Mouse (Mus musculus): ENCODE results near the gene Tpra1. TPM values are rescaled to one million over a fixed set of nuclear protein-coding genes. Genes with fewer than 3 reads are reported as not detected.
A peak's percentile ranks its signal among the peaks of the same experiment; 100 is the strongest.

Tpra1 gene
- total and polyA plus RNA-seq, 2 experiments from 2014 or later: 41.4 to 45.0 TPM

DNA sequence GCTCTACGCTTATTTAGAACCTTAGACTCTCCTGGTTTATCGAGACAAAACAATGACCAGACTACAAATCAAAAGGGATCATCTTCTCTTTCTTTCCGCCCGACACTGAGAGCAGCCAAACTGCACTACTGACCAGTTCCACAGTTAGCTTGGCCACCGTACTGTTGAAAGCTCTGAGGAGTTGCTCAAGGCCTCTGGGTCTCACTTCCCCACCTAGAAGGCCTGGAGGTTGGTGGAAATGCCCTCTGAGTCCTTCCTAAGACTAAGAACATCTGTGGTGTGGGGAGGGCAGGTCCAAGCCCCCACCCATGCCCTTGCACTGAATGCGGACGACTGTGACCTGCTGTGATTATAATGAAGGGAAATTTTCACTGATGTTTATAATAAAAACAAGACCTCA lies 36.3 kb upstream of the Tpra1 start:
- H3K27ac ChIP-seq (ENCODE audit: low read depth, low read length): no peak overlapping the region
- 86% methylated on average over 7 of the region's 7 CpGs for WGBS
- ATAC-seq (no peak), DNase-seq (no peak)
- no peak overlapping the region for H3K4me2 ChIP-seq (ENCODE audit: low read depth)
- H3K27me3 ChIP-seq (ENCODE audit: insufficient read depth, low read length): no peaks in the 10 kb centered on the region
- H3K9me3 ChIP-seq (ENCODE audit: low read length): no peaks in the 10 kb centered on the region
- no peak overlapping the region for H3K9ac ChIP-seq
- peaks cover 55% of the 10 kb centered on the region for H3K36me3 ChIP-seq (ENCODE audit: insufficient read depth)
- TF ChIP-seq CTCF (IDR thresholded peaks at IDR 0.05; ENCODE audit: low read depth): no peak
- H3K4me3 ChIP-seq (ENCODE audit: low read depth, low read length): no peak overlapping the region
- peaks cover 9% of the 10 kb centered on the region; the same call in 1 of the 2 replicates for H3K4me1 ChIP-seq (ENCODE audit: insufficient read depth)

- H3K27me3 ChIP-seq (ENCODE audit: insufficient read depth, low read length): no peaks in the 10 kb centered on the region
- H3K4me3 ChIP-seq (ENCODE audit: low read depth, low read length): no peak overlapping the region
- peaks cover 22% of the 10 kb centered on the region for H3K36me3 ChIP-seq (ENCODE audit: insufficient read depth)
- no peak overlapping the region for H3K27ac ChIP-seq (ENCODE audit: low read depth, low read length)
- no peak for TF ChIP-seq CTCF (IDR thresholded peaks at IDR 0.05; ENCODE audit: low read depth)
- no peak overlapping the region for H3K9ac ChIP-seq
- no peaks in the 10 kb centered on the region for H3K9me3 ChIP-seq (ENCODE audit: low read length)
- WGBS: 88% methylated on average over 7 of the region's 7 CpGs
- H3K4me1 ChIP-seq (ENCODE audit: insufficient read depth): peaks cover 23% of the 10 kb centered on the region
- ATAC-seq: no peak
- H3K4me2 ChIP-seq (ENCODE audit: low read depth): no peak overlapping the region
- DNase-seq: no peak
Measured at GRCm38 (mm10) chr6:88869459-88869858, 32.6 kb upstream of the Tpra1 start.

- H3K27me3 ChIP-seq (ENCODE audit: insufficient read depth, low read length): no peaks in the 10 kb centered on the region
- 0 out of 2 replicates have a peak overlapping the region, but pooled peaks have one; percentile 2 for H3K4me2 ChIP-seq (ENCODE audit: low read depth)
- H3K9me3 ChIP-seq (ENCODE audit: low read length): no peaks in the 10 kb centered on the region
- DNase-seq (no peak), ATAC-seq (no peak)
- TF ChIP-seq CTCF (IDR thresholded peaks at IDR 0.05; ENCODE audit: low read depth): no peak
- peaks cover 23% of the 10 kb centered on the region for H3K4me1 ChIP-seq (ENCODE audit: insufficient read depth)
- no peak overlapping the region for H3K4me3 ChIP-seq (ENCODE audit: low read depth, low read length)
- H3K9ac ChIP-seq: no peak overlapping the region
- peaks cover 13% of the 10 kb centered on the region for H3K36me3 ChIP-seq (ENCODE audit: insufficient read depth)
- peak overlapping the region; percentile 22; the same call in 1 of the 2 replicates for H3K27ac ChIP-seq (ENCODE audit: low read depth, low read length)
- WGBS: 20% methylated on average over 4 of the region's 4 CpGs
Measured at GRCm38 (mm10) chr6:88870594-88870993, 31.5 kb upstream of the Tpra1 start.

GRCm38 (mm10) chr6:88871546-88871945 lies 30.5 kb upstream of the Tpra1 start:
- no peak for TF ChIP-seq CTCF (IDR thresholded peaks at IDR 0.05; ENCODE audit: low read depth)
- Histone ChIP-seq H3K4me1 (ENCODE audit: insufficient read depth) (peaks cover 23% of the 10 kb centered on the region), H3K27ac (ENCODE audit: low read depth, low read length) (peak overlapping the region; percentile 22; the same call in 1 of the 2 replicates), H3K4me3 (ENCODE audit: low read depth, low read length) (no peak overlapping the region), H3K9me3 (ENCODE audit: low read length) (no peaks in the 10 kb centered on the region), H3K36me3 (ENCODE audit: insufficient read depth) (peaks cover 9% of the 10 kb centered on the region; the same call in 1 of the 2 replicates), H3K9ac (no peak overlapping the region), H3K4me2 (ENCODE audit: low read depth) (peak overlapping the region; percentile 80), H3K27me3 (ENCODE audit: insufficient read depth, low read length) (no peaks in the 10 kb centered on the region)
- DNase-seq (peak; percentile 83), ATAC-seq (no peak)
- 13% methylated on average over 8 of the region's 8 CpGs for whole genome bisulfite sequencing

DNA sequence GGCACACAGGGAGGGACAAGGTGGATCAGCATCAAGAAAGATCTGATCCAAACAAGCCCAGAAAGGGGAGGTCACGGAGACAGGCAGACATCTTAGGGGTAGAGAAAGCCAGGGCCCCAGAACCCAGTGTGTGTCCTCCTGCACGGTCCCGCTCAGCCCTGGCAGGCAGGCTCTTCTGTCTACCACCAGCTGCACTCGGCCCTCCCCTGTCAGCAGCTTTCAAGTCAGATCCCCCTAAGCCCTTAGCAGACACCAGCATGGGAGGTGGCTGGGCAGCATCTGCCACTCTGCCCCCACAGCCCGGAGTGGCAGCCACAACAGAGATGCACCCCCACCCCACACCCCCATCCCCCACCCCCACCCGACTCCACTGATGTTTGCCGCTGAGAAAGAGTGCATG lies 29.2 kb upstream of the Tpra1 start:
- peaks cover 23% of the 10 kb centered on the region for H3K4me1 ChIP-seq (ENCODE audit: insufficient read depth)
- peaks cover 5% of the 10 kb centered on the region; the same call in 1 of the 2 replicates for H3K36me3 ChIP-seq (ENCODE audit: insufficient read depth)
- DNase-seq (no peak), ATAC-seq (peak; percentile 14)
- no peak for TF ChIP-seq CTCF (IDR thresholded peaks at IDR 0.05; ENCODE audit: low read depth)
- H3K4me3 ChIP-seq (ENCODE audit: low read depth, low read length): peak overlapping the region; percentile 95
- H3K9ac ChIP-seq: peak overlapping the region; percentile 98
- 16% methylated on average over 7 of the region's 7 CpGs for WGBS
- peak overlapping the region; percentile 97 for H3K27ac ChIP-seq (ENCODE audit: low read depth, low read length)
- H3K9me3 ChIP-seq (ENCODE audit: low read length): no peaks in the 10 kb centered on the region
- peak overlapping the region; percentile 80 for H3K4me2 ChIP-seq (ENCODE audit: low read depth)
- no peaks in the 10 kb centered on the region for H3K27me3 ChIP-seq (ENCODE audit: insufficient read depth, low read length)

GRCm38 (mm10) chr6:88873965-88874867 lies 27.8 kb upstream of the Tpra1 start:
- ATAC-seq (peak; percentile 73), DNase-seq (peak; percentile 79)
- H3K9ac ChIP-seq: peak overlapping the region; percentile 98
- peaks cover 23% of the 10 kb centered on the region for H3K4me1 ChIP-seq (ENCODE audit: insufficient read depth)
- H3K9me3 ChIP-seq (ENCODE audit: low read length): no peaks in the 10 kb centered on the region
- no peaks in the 10 kb centered on the region for H3K27me3 ChIP-seq (ENCODE audit: insufficient read depth, low read length)
- H3K36me3 ChIP-seq (ENCODE audit: insufficient read depth): no peaks in the 10 kb centered on the region
- TF ChIP-seq CTCF (IDR thresholded peaks at IDR 0.05; ENCODE audit: low read depth): no peak
- peak overlapping the region; percentile 95 for H3K4me3 ChIP-seq (ENCODE audit: low read depth, low read length)
- H3K27ac ChIP-seq (ENCODE audit: low read depth, low read length): peak overlapping the region; percentile 97
- H3K4me2 ChIP-seq (ENCODE audit: low read depth): peak overlapping the region; percentile 80
- WGBS: under 1% methylated on average over 60 of the region's 74 CpGs

All from forebrain, postnatal 0 days (tissue).